Mouse (Mus musculus) urinary bladder, postnatal 4 days (tissue): Measurements from ENCODE around the gene Pnma1.

ENCODE experiments used
- DNase-seq, 2 experiments: peaks; one replicate each; pipeline ENCODE4 v3.0.0; 2021 to 2022; ENCODE audit warnings: low spot score in 2 of 2

Gene Pnma1

GRCm38 (mm10) chr12:84178652-84179445 is 30.6 kb upstream of the Pnma1 start:
- no peak for DNase-seq

DNA sequence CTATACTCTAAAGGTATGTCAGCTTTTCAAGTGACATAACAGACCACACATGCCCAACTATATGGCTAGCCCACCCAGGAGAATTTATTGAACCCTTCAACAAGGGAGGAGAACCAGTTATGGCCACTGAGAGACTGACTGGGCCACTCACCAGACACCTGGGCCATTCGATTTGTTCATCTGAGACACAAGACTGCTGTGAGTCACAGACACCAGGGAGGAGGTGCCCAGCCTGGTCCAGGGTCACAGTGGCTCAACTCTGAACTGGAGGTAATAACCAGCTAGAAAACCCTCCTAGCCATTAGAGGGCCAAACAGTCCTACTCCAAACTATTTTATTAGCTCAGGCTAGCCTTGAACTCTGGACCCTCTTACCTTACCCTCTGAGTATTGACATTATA is 29.8 kb upstream of the Pnma1 start:
- no peak for DNase-seq

DNA sequence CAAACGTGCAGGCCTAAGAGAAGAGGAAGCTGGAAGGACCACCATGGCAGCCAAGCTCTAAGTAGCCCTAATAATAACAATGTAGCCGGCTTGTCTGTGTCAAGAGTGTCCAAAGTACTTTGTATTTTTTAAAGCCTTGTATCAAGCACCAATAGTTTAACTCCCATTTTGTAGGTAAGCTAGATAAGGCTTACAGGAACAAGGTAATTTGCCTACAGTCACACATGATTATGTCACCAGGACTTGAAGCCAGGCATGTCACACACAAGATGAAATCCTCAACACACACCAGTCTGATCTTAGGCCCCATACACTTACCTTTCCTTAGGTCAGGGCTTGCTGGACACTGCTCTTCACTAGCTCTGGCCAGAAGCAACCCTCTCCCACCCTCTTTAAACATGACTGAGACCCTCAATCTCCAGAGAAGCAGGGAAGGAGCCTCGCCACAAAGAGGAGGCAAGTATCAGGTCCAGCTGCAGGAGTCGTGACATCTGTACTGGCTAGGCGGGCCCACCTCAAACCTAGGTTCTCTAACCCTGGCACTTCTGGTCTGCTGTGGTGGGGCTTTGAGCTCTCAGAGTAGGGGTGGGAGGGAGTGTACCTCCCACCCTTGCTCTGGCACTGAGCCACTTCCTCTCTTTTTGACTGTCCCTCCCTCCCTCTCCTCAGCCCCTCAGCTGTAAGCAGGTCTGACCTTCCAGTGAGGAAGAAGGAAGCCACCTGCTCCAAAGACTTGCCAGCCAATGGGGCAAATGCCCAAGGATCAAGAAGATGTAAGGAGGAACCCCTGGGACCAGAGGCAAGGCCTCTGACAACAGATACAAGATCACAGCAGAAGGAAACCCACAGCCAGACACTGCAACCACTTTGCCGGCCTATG is 28.8 kb upstream of the Pnma1 start:
- DNase-seq, result no peak

GRCm38 (mm10) chr12:84176126-84176769 is 28.0 kb upstream of the Pnma1 start:
- no peak for DNase-seq

- peak; percentile 83 to 84 for DNase-seq
Measured at GRCm38 (mm10) chr12:84175659-84176061, 27.4 kb upstream of the Pnma1 start.

DNA sequence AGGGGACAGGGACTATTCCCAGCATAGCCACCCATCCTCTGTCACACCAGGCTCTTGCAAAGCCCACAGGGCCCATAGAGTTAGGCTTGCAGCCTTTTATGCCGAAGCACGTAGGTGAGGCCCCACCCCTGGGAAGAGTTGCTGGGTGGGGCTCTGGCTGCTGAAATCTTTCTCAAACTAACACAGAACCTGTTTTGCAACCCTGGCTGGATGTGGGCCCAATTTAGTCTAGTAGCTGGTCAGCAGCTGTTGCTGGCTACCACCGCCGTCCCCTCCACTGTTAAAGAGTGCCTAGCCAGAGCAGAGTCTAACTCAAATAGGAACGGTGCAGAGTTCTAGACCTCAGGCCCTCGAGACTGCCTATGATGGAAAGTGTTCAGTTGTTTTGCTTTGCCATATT is 26.6 kb upstream of the Pnma1 start:
- DNase-seq, result peak; percentile 59 to 81

DNA sequence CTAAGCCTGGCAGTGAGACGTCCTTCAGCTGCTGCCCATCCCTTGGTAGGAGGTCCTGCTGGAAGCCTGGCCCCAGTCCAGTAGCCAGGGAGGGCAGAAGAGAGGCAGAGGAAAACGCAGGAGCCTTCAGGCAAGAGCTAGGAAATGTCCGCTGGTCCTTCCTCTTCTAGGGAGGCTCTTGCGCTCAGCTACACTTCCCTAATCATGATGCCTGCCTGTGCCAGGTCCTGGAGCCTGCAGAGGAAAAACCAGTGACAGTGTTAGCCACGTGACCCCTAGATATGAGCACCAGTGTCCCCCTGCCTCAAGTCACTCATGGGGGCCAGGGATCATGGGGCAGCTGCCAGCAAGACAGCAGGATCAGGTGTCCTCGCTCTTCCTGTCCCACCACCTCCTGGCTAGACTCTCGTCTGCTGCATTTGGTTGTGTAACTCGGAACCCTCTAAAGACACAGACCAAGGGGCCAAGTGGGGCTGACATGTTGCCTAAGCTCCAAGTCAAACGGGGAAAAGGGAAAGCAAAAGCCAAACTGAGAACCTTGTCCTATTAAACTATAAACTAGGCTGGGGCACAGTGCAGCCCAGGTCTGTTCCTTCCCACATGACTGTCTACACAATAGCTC is 26.0 kb upstream of the Pnma1 start:
- DNase-seq, result no peak

- DNase-seq, result no peak
Measured at GRCm38 (mm10) chr12:84173309-84173915, 25.1 kb upstream of the Pnma1 start.

DNA sequence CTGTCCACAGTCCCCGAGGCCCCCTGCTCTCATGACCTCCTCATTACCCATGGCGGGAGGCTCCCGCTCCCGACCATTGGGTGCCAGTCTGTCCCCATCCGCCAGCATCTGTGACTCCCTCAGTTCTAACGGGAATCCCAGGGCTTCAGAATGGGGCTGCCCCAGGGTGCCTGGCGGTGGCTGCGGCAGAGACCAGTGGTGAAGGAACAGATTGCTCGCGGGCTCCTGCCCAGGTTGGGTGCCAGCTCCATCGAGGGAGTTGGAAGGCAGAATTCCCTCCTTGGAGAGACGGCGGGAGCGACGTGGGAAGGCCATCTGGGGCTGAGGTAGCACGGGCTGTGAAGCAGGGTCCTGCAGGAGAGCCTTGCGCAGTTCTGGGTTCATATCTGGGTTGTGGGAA is 24.6 kb upstream of the Pnma1 start:
- no peak for DNase-seq

- DNase-seq, result no peak
Measured at GRCm38 (mm10) chr12:84172216-84172615, 23.9 kb upstream of the Pnma1 start.

DNA sequence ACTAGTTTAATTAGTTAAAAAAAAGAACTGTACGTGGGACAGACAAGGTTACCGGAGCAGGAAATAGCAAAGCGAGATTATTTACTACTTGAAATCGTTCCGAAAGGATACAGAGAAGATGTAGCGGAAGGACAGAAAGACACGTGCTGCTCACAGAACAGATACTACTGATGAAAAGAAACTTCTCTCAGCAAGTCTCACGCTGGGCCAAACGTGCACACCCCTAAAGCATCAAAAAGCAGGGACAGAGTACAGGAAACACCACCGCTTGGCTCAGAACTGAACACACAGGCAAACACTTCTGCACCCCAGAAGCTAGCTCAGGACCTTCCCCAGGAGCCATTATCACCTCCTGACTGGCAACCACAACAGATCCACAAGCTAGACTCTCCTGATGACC is 22.3 kb upstream of the Pnma1 start:
- DNase-seq, result no peak

GRCm38 (mm10) chr12:84165631-84166373 is 17.5 kb upstream of the Pnma1 start:
- no peak for DNase-seq

DNA sequence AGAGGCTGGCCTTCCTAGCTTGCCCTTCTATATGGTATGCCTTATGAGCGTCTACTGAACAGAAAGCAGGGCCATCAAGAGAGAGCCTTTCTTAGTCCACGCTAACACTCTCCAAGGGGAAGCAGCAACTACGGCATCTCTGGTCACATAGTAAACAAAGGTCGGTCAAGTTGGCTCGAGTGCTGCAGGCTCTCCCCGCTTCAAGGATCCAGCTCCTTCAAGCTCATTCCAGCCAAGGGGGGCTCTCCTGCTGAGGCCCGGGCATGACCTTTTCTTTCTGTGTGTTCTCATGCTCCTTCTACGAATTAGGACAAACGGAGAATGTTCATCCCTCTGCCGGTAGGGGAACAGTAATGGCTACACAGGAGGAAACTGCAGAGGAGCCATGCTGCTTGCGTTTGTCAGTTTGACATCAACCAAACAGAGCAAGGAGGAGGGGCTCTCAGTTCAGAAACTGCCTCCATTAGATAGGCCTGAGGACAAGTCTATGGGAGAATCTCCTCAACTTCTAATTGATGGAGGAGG is 15.4 kb upstream of the Pnma1 start:
- DNase-seq, result peak in 1 of 2 experiments; percentile 43

- DNase-seq, result no peak
Measured at GRCm38 (mm10) chr12:84163133-84163532, 14.8 kb upstream of the Pnma1 start.

DNA sequence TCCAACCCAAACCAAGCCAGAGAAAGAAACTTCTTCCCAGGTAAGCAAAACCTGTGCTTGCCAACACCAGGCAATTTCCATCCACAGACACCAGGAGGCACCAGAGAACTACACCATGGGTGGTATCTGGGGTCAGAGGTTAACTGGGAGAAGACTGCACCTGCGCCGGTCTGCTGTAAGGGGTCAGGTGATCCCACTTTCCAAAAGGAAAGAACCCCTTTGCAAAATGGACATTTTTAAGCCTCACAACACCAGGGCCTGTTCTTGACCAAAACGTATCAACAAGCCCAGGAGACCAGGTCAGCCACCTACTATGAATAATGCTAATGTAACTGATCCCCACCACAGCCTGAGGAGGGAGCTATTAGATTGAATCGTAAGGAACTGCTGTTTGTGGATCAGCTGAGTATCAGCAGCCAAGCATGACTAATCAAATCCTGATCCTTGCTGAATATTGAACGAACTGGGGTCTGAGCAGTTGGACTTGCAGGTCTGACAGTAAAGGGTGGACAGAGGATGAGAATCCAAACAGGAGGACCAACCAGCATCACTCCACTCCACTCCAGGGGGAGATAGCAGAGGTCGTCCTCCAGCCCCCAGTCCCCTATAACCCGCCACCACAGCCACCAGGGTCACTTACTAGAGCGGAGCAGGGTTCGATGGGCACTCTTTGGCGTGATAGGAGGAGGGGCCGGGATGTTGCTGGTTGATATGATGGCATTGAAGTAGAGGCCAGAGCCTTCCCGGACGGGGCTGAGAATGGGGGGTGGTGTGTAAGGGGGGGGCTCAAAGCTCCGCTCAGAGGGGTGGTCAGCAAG is 13.5 kb upstream of the Pnma1 start:
- DNase-seq, result peak in 1 of 2 experiments; percentile 16

DNA sequence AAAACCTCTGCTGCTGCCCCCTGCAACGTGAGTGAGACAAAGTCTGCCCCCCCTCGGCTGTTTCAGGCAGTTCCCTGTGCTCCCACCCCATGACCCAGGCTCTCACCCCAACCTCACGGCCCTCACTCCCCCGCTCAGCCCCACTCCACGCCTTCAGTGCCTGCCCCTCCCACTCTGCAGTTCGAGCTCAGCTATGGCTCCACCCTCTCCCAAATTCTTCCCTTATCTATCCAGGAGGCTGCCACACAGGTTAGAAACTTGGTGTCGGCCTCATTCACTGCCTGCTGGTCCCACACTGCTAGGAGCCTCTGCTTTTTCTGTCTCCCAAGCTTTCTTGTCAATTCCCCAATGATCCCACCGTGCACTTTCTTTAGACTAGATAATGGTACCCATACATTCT is 12.8 kb upstream of the Pnma1 start:
- peak in 1 of 2 experiments; percentile 29 for DNase-seq

- DNase-seq, result peak in 1 of 2 experiments; percentile 17
Measured at GRCm38 (mm10) chr12:84160491-84160890, 12.2 kb upstream of the Pnma1 start.

DNA sequence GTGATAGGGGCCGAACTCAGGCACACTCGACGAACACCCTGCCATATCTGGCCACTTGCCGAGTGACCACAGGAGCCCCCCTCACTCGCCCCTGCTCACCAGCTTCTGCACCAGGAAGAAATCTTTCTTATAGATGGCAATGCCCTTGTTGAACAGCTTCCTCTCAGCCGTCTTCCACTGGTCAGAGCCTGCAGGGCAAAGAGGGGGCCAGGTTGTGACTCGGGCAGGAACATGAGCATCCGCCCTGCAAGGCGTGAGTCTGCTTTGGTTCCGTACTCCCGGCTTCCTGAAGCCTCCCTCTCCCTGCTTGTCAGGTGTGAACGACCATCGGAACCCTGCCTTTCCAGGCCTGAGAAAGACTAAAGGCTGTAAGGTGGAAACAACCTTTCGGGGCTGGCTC is 9.9 kb upstream of the Pnma1 start:
- no peak for DNase-seq

GRCm38 (mm10) chr12:84156210-84156609 is 7.9 kb upstream of the Pnma1 start:
- DNase-seq, result no peak

DNA sequence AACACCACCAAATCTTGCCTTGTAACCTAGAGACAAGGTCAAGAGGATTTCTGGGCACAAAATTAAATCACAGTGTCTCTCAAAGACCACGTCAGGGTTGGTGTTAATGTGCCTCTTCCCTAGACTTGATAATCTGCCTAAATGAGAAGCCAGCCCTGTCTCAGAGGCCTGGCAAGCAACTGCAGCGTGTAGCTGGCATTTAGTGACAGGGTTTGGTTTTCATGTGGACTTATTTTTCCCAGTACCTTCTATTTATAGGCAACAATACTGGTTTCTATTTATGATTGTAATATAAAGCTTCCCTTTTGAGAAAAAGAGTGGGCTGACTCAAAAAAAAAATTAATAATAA is 7.2 kb upstream of the Pnma1 start:
- DNase-seq, result no peak
